Mouse (Mus musculus) thymus, postnatal 0 days (tissue): ENCODE data around the gene Zfp93. TPM values are rescaled to one million over a fixed set of nuclear protein-coding genes. Genes with fewer than 3 reads are reported as not detected.

Experiments
- DNase-seq: peaks from one replicate; pipeline ENCODE4 v3.0.0-alpha.2; 2015; ENCODE audit warnings: low spot score
- polyA plus RNA-seq: library from polyadenylated mRNA; unstranded; fragments of >200 nt; fragmentation: Nextera tagmentation; extraction: Ambion mirVana; gene quantifications from 2 replicates; pipeline ENCODE4 v1.2.1, GENCODE M21; 2015

The Zfp93 gene
- polyA plus RNA-seq, 1 experiment from 2014 or later, result 3.9 TPM

GRCm38 (mm10) chr7:24290106-24290693 is 20.0 kb downstream of the Zfp93 start:
- DNase-seq, result no peak

- DNase-seq, result no peak
Observed at GRCm38 (mm10) chr7:24291387-24292090, 21.3 kb downstream of the Zfp93 start.

- DNase-seq, result no peak
Observed at GRCm38 (mm10) chr7:24293061-24293851, 23.0 kb downstream of the Zfp93 start.

- no peak for DNase-seq
Observed at GRCm38 (mm10) chr7:24294763-24295162, 24.5 kb downstream of the Zfp93 start.

GRCm38 (mm10) chr7:24295376-24295775 is 25.2 kb downstream of the Zfp93 start:
- no peak for DNase-seq

GRCm38 (mm10) chr7:24296386-24296785 is 26.2 kb downstream of the Zfp93 start:
- no peak for DNase-seq

GRCm38 (mm10) chr7:24297361-24298095 is 27.3 kb downstream of the Zfp93 start:
- no peak for DNase-seq

GRCm38 (mm10) chr7:24298635-24298972 is 28.4 kb downstream of the Zfp93 start:
- DNase-seq, result no peak

- peak; percentile 88 for DNase-seq
Observed at GRCm38 (mm10) chr7:24298973-24299708, 28.9 kb downstream of the Zfp93 start.

- peak; percentile 2 for DNase-seq
Observed at GRCm38 (mm10) chr7:24299823-24300481, 29.7 kb downstream of the Zfp93 start.

- DNase-seq, result peak; percentile 43
Observed at GRCm38 (mm10) chr7:24300771-24301282, 30.6 kb downstream of the Zfp93 start, which contains the start of gene Zfp61. TSS of gene Zfp61 (minus strand) at chr7:24301232.

- DNase-seq, result no peak
Observed at GRCm38 (mm10) chr7:24315726-24316566, 45.7 kb downstream of the Zfp93 start.

- DNase-seq, result peak; percentile 95
Observed at GRCm38 (mm10) chr7:24316567-24317092, 46.4 kb downstream of the Zfp93 start, which contains the start of gene Zfp94. TSS of gene Zfp94 (minus strand) at chr7:24316666.

- no peak for DNase-seq
Observed at GRCm38 (mm10) chr7:24318942-24319341, 48.7 kb downstream of the Zfp93 start.

GRCm38 (mm10) chr7:24322593-24322992 is 52.4 kb downstream of the Zfp93 start:
- DNase-seq, result no peak

- no peak for DNase-seq
Observed at GRCm38 (mm10) chr7:24325197-24325596, 55.0 kb downstream of the Zfp93 start.

- no peak for DNase-seq
Observed at GRCm38 (mm10) chr7:24325675-24326128, 55.5 kb downstream of the Zfp93 start.

- no peak for DNase-seq
Observed at GRCm38 (mm10) chr7:24326273-24327135, 56.3 kb downstream of the Zfp93 start.
